Comparison of ENCODE assay signal across 8 mouse cellular contexts in genomic region chr9:59352586-59353252, GRCm38 (mm10). TPM values are rescaled to one million over a fixed set of nuclear protein-coding genes. Genes with fewer than 3 reads are reported as not detected.
A peak's percentile ranks its signal among the peaks of the same experiment; 100 is the strongest.
DNase-seq lines count a peak whose midpoint lies in the region; ATAC-seq lines count a peak whose summit lies in the region.

No protein-coding gene starts in this region.

- peaks cover 15% of the 10 kb centered on the region for H3K4me1 ChIP-seq in erythroblast, embryonic 14.5 days (ENCODE audit: control insufficient read depth)
- H3K4me1 ChIP-seq in neural tube, embryonic 12.5 days, result peaks cover 10% of the 10 kb centered on the region; the same call in 1 of the 2 replicates

- WGBS in neural tube, embryonic 12.5 days, result 15% methylated on average over 15 of the region's 15 CpGs

- H3K4me2 ChIP-seq in neural tube, embryonic 12.5 days (replicated peaks), result peak overlapping the region; percentile 66

- intact Hi-C loops in gastrocnemius, postnatal 14 days (cut with DNase I; ENCODE audit: low total_unique reads), result no loop called here

- no peaks in the 10 kb centered on the region for H3K9me3 ChIP-seq in erythroblast, embryonic 14.5 days (ENCODE audit: control insufficient read depth, low read length)
- H3K9me3 ChIP-seq in neural tube, embryonic 12.5 days, result no peaks in the 10 kb centered on the region

- no peaks in the 10 kb centered on the region for H3K36me3 ChIP-seq in erythroblast, embryonic 14.5 days (ENCODE audit: control insufficient read depth)
- H3K36me3 ChIP-seq in neural tube, embryonic 12.5 days, result no peaks in the 10 kb centered on the region

- DNase-seq in retina, adult 2 months (ENCODE audit: low read depth, low spot score), result peak; percentile 68
- no peak for DNase-seq in retina, embryonic 14.5 days (ENCODE audit: low spot score)
- DNase-seq in induced T-regulatory cell, adult 2 months (ENCODE audit: low read depth), result peak; percentile 31
- no peak for DNase-seq in cerebellum, adult 11-12 months
- DNase-seq in gastrocnemius, postnatal 14 days, result no peak

- peak overlapping the region; percentile 53; the same call in 1 of the 2 replicates for H3K27ac ChIP-seq in neural tube, embryonic 12.5 days

- H3K9ac ChIP-seq in neural tube, embryonic 12.5 days, result peak overlapping the region; percentile 87

- peak overlapping the region; percentile 70 for H3K4me3 ChIP-seq in erythroblast, embryonic 14.5 days (replicated peaks)
- H3K4me3 ChIP-seq in neural tube, embryonic 12.5 days, result peak overlapping the region; percentile 88

- ATAC-seq in erythroblast, adult 5-6 weeks (replicated peaks; ENCODE audit: low FRiP score, poor library complexity, severe bottlenecking), result no peak
- ATAC-seq in neural tube, embryonic 12.5 days (ENCODE audit: low FRiP score, low read depth), result no peak

- no peaks in the 10 kb centered on the region for H3K27me3 ChIP-seq in erythroblast, embryonic 14.5 days (ENCODE audit: control insufficient read depth)
- no peaks in the 10 kb centered on the region for H3K27me3 ChIP-seq in neural tube, embryonic 12.5 days (replicated peaks)

RNA-seq across cellular contexts. Expression of gene Bbs4, which starts 0.6 kb away (rescaled TPM):
- 0.09 TPM in 1 of 2 replicates, not detected in the other for polyA plus RNA-seq in erythroblast, embryonic 14.5 days (2012)
- 2.5 and 6.1 TPM in 2 replicates for total RNA-seq in erythroblast, adult 5-6 weeks (2015; ENCODE audit: low replicate concordance)
- total RNA-seq in erythroblast, adult 5-6 weeks (2017; ENCODE audit: low replicate concordance), result 0.85 and 4.0 TPM in 2 replicates
- polyA plus RNA-seq in neural tube, embryonic 12.5 days (2016; fragmentation: Nextera tagmentation; extraction: Ambion mirVana), result 19.9 and 26.8 TPM in 2 replicates
- total RNA-seq in gastrocnemius, postnatal 14 days (2021), result 1 to 10 TPM; 3.0 to 3.6 TPM

Comparison
In these comparisons a context has a peak if more than half of its experiments do, and no peak if none do; other contexts are left out.
1. DNase-seq: peak in retina, adult 2 months (single experiment) and induced T-regulatory cell, adult 2 months (single experiment); none in retina, embryonic 14.5 days (single experiment), cerebellum, adult 11-12 months (single experiment) and gastrocnemius, postnatal 14 days (single experiment).